Mouse (Mus musculus): ENCODE data around the gene Slc6a11. TPM values are rescaled to one million over a fixed set of nuclear protein-coding genes. Genes with fewer than 3 reads are reported as not detected.

The Slc6a11 gene
- polyA plus RNA-seq, 1 experiment from 2014 or later: not detected

DNA sequence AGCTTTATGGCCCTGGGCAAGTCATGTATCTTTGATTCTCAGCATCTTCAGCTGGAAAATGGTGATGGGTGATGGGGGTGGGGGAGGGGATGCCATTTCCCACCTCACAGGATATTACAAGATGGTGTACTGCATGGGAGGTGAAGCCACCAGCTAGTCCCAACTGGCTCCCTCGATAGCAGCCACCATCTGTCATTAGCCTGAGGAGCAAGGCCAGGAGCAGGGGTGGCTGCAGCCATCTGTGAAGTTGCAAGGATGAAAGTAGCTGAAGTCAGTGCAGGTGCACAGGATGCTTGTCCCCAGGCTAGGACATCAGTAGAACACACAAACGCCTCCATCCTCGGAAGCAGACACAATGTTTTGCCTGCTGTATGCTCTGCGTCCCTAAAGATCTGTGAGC, 159.9 kb downstream of the Slc6a11 start:
- no peak overlapping the region for H3K4me3 ChIP-seq
- H3K27me3 ChIP-seq (replicated peaks): peaks cover 79% of the 10 kb centered on the region
- H3K9ac ChIP-seq: no peak overlapping the region
- no peaks in the 10 kb centered on the region for H3K9me3 ChIP-seq
- H3K27ac ChIP-seq (replicated peaks): no peak overlapping the region
- no peaks in the 10 kb centered on the region for H3K36me3 ChIP-seq
- H3K4me1 ChIP-seq: no peaks in the 10 kb centered on the region
- H3K4me2 ChIP-seq: no peak overlapping the region
- ATAC-seq (ENCODE audit: extremely low read depth, insufficient number of reproducible peaks, low FRiP score, low TSS enrichment): no peak
- WGBS: 36% methylated on average over 4 of the region's 4 CpGs

DNA sequence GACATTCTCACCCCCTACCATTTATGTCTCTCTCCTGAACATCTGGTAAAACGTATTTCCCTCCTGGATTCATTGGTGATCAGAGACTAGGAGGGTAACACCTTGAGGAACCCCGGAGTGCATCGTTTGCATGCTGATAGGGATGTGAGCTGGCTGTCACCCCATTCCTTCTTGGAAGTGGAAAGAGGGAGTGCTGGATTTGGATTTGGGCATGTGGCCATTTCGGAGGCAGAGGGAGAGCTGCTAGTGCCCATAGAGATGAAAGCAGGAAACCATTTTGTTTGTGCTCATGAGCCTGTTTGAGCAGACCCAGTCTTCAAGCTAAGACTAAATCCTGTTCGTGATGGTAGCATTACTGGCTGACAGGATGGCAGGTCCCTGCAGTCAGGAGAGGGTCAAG, 160.4 kb downstream of the Slc6a11 start:
- peaks cover 75% of the 10 kb centered on the region for H3K27me3 ChIP-seq (replicated peaks)

DNA sequence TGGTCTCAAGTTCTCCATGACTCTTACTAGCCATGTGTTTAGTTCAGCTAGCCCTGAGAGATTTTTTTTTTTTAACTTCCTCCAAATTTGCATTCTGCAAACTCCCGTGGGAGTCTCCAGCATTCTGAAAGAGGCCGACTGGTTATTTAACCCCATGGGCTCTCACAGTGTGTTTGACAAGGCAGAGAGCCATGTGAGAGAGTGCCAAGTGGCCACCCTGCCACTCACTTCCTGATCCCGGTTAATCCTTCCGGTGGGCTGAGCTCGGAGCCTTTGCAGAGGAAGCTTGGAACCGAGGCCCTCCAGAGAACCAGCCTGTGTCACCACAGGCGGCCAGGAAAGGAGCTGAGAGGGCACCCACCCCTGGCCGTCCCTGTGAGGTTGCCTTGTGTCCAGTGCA, 162.5 kb downstream of the Slc6a11 start:
- H3K4me1 ChIP-seq: peaks cover 11% of the 10 kb centered on the region; the same call in 1 of the 2 replicates
- H3K9ac ChIP-seq: no peak overlapping the region
- H3K27me3 ChIP-seq (replicated peaks): peaks cover 57% of the 10 kb centered on the region
- no peaks in the 10 kb centered on the region for H3K9me3 ChIP-seq
- H3K4me2 ChIP-seq: no peak overlapping the region
- WGBS: 20% methylated on average over 8 of the region's 8 CpGs
- no peaks in the 10 kb centered on the region for H3K36me3 ChIP-seq
- no peak overlapping the region for H3K27ac ChIP-seq (replicated peaks)
- no peak overlapping the region for H3K4me3 ChIP-seq
- no peak for ATAC-seq (ENCODE audit: extremely low read depth, insufficient number of reproducible peaks, low FRiP score, low TSS enrichment)

More for the DNA sequence above, 160.4 kb downstream of the Slc6a11 start:
- peaks cover under 1% of the 10 kb centered on the region; the same call in 1 of the 2 replicates for H3K4me1 ChIP-seq
- no peak overlapping the region for H3K4me2 ChIP-seq
- no peak overlapping the region for H3K4me3 ChIP-seq
- 37% methylated on average over 5 of the region's 5 CpGs for WGBS
- no peaks in the 10 kb centered on the region for H3K36me3 ChIP-seq
- H3K9me3 ChIP-seq: no peaks in the 10 kb centered on the region
- ATAC-seq (ENCODE audit: extremely low read depth, insufficient number of reproducible peaks, low FRiP score, low TSS enrichment): no peak
- H3K9ac ChIP-seq: no peak overlapping the region
- no peak overlapping the region for H3K27ac ChIP-seq (replicated peaks)

GRCm38 (mm10) chr6:114295086-114295485, 164.0 kb downstream of the Slc6a11 start:
- no peak overlapping the region for H3K4me2 ChIP-seq
- no peak for ATAC-seq (ENCODE audit: extremely low read depth, insufficient number of reproducible peaks, low FRiP score, low TSS enrichment)
- no peak overlapping the region for H3K27ac ChIP-seq (replicated peaks)
- H3K36me3 ChIP-seq: no peaks in the 10 kb centered on the region
- WGBS: 68% methylated on average over 4 of the region's 4 CpGs
- no peak overlapping the region for H3K9ac ChIP-seq
- H3K4me1 ChIP-seq: peaks cover 11% of the 10 kb centered on the region; the same call in 1 of the 2 replicates
- H3K4me3 ChIP-seq: no peak overlapping the region
- H3K9me3 ChIP-seq: no peaks in the 10 kb centered on the region
- peaks cover 49% of the 10 kb centered on the region for H3K27me3 ChIP-seq (replicated peaks)

DNA sequence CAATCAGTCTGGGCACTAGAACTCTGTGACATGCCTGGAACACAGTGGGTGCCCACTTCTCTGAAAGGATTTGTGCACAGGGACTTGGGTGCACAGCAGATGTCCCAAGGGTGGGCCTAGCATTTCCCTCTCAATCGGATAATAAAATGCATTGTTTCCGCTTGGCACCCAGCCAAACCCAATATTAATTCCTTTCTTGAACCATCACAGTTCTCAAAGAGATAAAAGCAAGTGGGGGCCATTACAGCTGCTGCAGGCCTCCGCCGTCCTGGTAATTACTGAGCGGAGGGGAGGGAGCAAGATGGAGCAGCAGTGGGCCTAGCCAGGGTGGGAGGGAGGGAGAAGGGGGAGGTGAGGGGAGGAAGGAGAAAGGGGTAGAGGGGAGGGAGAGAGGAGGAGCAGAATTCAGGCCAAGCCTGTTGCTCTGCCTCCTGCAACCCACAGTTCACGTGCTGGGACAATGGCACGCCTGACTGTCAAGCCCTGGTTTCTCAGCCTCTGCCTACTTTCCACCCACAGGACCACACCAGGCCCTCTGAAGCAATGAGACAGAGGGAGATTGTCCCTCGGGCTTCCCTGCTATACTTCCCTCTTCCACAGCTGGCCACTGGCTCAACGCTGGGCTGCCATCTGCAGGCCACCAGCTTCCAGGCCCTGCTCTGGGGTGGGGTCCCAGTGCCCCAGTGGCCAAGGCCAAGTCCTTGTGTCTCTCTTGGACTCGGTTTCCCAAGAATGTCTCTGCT, 166.4 kb downstream of the Slc6a11 start:
- H3K9ac ChIP-seq: no peak overlapping the region
- H3K4me3 ChIP-seq: no peak overlapping the region
- no peak for ATAC-seq (ENCODE audit: extremely low read depth, insufficient number of reproducible peaks, low FRiP score, low TSS enrichment)
- peaks cover 11% of the 10 kb centered on the region; the same call in 1 of the 2 replicates for H3K4me1 ChIP-seq
- H3K27me3 ChIP-seq (replicated peaks): peaks cover 29% of the 10 kb centered on the region
- no peaks in the 10 kb centered on the region for H3K9me3 ChIP-seq
- no peak overlapping the region for H3K27ac ChIP-seq (replicated peaks)
- no peaks in the 10 kb centered on the region for H3K36me3 ChIP-seq
- no peak overlapping the region for H3K4me2 ChIP-seq
- 53% methylated on average over 10 of the region's 10 CpGs for WGBS

Other genes with a start within 250 kb of the Slc6a11 start
- 0.07 and 0.18 TPM in 2 replicates for gene Atp2b2, start 88.6 kb upstream of the Slc6a11 start, polyA plus RNA-seq (2015; fragmentation: Nextera tagmentation; extraction: Ambion mirVana)
- 0.27 and 0.63 TPM in 2 replicates for gene Slc6a1, start 151.4 kb downstream of the Slc6a11 start, polyA plus RNA-seq (2015; fragmentation: Nextera tagmentation; extraction: Ambion mirVana)

Measured in heart, embryonic 13.5 days (tissue).